Mouse (Mus musculus) E14TG2a.4 (cell line): ENCODE results near the gene Dgki.

Experiments used
- CTCF ChIP-seq: conservative IDR thresholded peaks from 2 replicates; pipeline ENCODE4 v1.5.1; 2014; ENCODE audit warnings: low read length
- NANOG ChIP-seq: IDR thresholded peaks from 2 replicates; pipeline ENCODE4 v1.6.1; 2014; ENCODE audit warnings: borderline replicate concordance, low read length, mixed read lengths

- TF ChIP-seq CTCF (no peak), NANOG (no peak)
Measured at GRCm38 (mm10) chr6:36960658-36961057, 339.3 kb downstream of the Dgki start.
